Mouse (Mus musculus) heart, embryonic 10.5 days (tissue): ENCODE measurements around the gene Zfp809. TPM values are rescaled to one million over a fixed set of nuclear protein-coding genes. Genes with fewer than 3 reads are reported as not detected.

Experiments used
- polyA plus RNA-seq: library from polyadenylated mRNA; unstranded; fragments of >200 nt; fragmentation: Nextera tagmentation; extraction: Ambion mirVana; gene quantifications from 2 replicates; pipeline ENCODE4 v1.2.1, GENCODE M21; 2016

Zfp809 gene
- polyA plus RNA-seq, 1 experiment from 2014 or later = 19.2 TPM

Other genes with a start within 250 kb of the Zfp809 start
- 1.8 and 2.3 TPM in 2 replicates for gene Rgl3, start 236.3 kb upstream of the Zfp809 start, polyA plus RNA-seq
- 0.20 and 0.75 TPM in 2 replicates for gene Ccdc151, start 223.1 kb upstream of the Zfp809 start, polyA plus RNA-seq
- 89.8 and 106 TPM in 2 replicates for gene Prkcsh, start 222.9 kb upstream of the Zfp809 start, polyA plus RNA-seq
- gene Elavl3, start 173.7 kb upstream of the Zfp809 start, polyA plus RNA-seq = 0.15 and 0.29 TPM in 2 replicates
- gene Gm49318, start 154.5 kb upstream of the Zfp809 start, polyA plus RNA-seq = not detected in 2 replicates
- 9.6 and 10.8 TPM in 2 replicates for gene Zfp653, start 154.3 kb upstream of the Zfp809 start, polyA plus RNA-seq
- gene Ecsit, start 140.3 kb upstream of the Zfp809 start, polyA plus RNA-seq = 58.4 and 65.6 TPM in 2 replicates
- 246 and 375 TPM in 2 replicates for gene Cnn1, start 126.5 kb upstream of the Zfp809 start, polyA plus RNA-seq
- 149 and 176 TPM in 2 replicates for gene Elof1, start 108.5 kb upstream of the Zfp809 start, polyA plus RNA-seq
- gene Acp5, start 90.0 kb upstream of the Zfp809 start, polyA plus RNA-seq = 62.3 and 67.2 TPM in 2 replicates
- 44.7 and 60.3 TPM in 2 replicates for gene Pigyl, start 68.9 kb upstream of the Zfp809 start, polyA plus RNA-seq
- 0.11 TPM in 2 replicates for gene Zfp872, start 37.6 kb upstream of the Zfp809 start, polyA plus RNA-seq
- gene Zfp599, start 34.2 kb downstream of the Zfp809 start, polyA plus RNA-seq = 5.1 and 5.4 TPM in 2 replicates
- gene Zfp810, start 81.9 kb downstream of the Zfp809 start, polyA plus RNA-seq = 17.2 and 19.9 TPM in 2 replicates
- gene Anln, start 163.5 kb downstream of the Zfp809 start, polyA plus RNA-seq = 45.7 and 56.3 TPM in 2 replicates
- 3.3 and 4.6 TPM in 2 replicates for gene 9530077C05Rik, start 185.8 kb downstream of the Zfp809 start, polyA plus RNA-seq
- gene Gm17545, start 228.6 kb downstream of the Zfp809 start, polyA plus RNA-seq = not detected in 2 replicates
- gene Rp9, start 244.0 kb downstream of the Zfp809 start, polyA plus RNA-seq = 37.8 and 52.6 TPM in 2 replicates